Mouse (Mus musculus): Measurements from ENCODE around the gene Sh3pxd2a. TPM values are rescaled to one million over a fixed set of nuclear protein-coding genes. Genes with fewer than 3 reads are reported as not detected.

Gene Sh3pxd2a
- polyA plus RNA-seq, 1 experiment from 2014 or later = 1.8 TPM

DNA sequence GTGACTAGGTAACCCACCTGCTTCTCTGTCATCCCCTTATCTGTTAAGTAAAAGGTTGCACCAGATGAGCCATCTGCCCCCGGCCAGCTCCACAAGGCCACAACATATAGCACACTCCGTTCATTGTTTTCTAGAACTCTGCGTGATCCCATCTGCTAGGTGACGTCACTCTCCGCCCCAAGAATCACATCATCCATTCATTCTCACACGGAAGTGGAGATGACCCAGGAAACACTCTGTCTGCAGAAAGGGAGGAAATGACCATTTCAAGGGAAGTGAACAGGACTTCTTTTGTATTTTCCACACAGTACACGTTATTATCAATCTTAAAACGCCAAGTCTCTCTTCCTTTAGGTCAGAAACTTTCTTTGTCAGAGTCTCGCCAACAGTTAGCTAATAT, 2.8 kb downstream of the Sh3pxd2a start:
- 77% methylated on average over 9 of the region's 9 CpGs for WGBS
- Histone ChIP-seq H3K27ac (no peak overlapping the region), H3K4me3 (no peak overlapping the region), H3K27me3 (ENCODE audit: poor library complexity, severe bottlenecking) (peaks cover 29% of the 10 kb centered on the region), H3K4me1 (peaks cover 77% of the 10 kb centered on the region), H3K36me3 (replicated peaks) (peaks cover 11% of the 10 kb centered on the region), H3K9me3 (peaks cover 6% of the 10 kb centered on the region; the same call in 1 of the 2 replicates)
- no peak for DNase-seq (ENCODE audit: extremely low spot score, low spot score)

DNA sequence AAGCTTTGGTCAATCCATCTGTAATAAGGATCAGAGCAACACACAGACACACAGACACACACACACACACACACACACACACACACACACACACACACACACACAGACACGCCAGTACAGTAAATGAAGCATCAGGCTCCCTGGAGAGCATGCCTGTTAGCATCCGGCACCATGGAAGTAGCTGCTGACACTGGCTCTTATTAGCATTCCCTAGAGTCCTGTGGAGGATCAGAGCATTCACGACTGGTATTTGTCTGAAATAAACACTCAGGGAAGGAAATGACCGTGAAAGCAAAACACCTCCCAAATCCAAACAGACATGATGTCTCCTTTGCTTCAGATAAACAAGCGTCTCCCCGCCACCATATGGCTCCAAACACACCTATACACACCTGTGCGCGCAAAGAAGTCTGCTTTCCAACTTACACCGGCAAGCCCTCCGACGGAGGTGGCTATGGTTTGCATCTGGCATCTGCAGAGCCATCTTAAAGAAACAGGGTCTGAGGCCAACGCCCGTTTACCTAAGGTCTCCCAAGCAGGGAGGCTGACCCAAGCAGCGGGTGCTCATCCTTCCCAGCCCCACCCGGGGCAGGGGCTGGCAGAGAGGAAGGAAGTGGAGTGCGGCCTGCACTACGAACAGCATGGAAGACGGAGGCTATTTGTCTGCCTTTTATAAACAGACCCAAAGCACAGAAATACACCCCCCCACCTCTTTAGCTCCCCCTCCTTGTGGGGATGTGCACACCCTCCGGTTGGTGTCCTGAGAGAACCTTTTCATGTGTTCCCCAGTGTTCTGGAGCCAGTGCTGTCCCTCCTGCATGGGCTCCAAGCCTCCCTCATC, 3.9 kb downstream of the Sh3pxd2a start:
- Histone ChIP-seq H3K4me1 (peaks cover 84% of the 10 kb centered on the region), H3K36me3 (replicated peaks) (peaks cover 14% of the 10 kb centered on the region), H3K27ac (no peak overlapping the region), H3K4me3 (no peak overlapping the region), H3K27me3 (ENCODE audit: poor library complexity, severe bottlenecking) (peaks cover 24% of the 10 kb centered on the region), H3K9me3 (peaks cover 6% of the 10 kb centered on the region; the same call in 1 of the 2 replicates)
- no peak for DNase-seq (ENCODE audit: extremely low spot score, low spot score)
- 79% methylated on average over 19 of the region's 19 CpGs for WGBS

DNA sequence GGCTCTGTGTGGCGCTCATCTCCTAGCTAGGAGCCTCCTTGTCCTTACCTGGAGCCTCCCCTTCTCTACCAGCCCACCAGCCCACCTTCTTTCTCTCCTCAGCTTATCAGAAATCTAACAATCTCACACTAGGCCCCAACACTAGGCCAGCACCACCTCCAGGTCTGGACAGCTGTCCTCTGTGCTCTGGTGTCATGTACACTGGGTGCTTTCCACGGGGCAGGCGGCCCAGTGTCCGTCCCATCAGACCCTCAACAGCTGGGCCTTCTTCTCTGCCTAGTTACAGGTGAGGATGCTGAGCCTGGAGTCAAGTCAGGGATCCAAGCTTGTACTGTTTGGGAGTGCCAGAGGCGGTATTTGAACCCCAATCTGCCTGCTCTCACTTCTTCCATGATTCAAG, 5.0 kb downstream of the Sh3pxd2a start:
- Histone ChIP-seq H3K27ac (no peak overlapping the region), H3K4me3 (no peak overlapping the region), H3K9me3 (peaks cover 6% of the 10 kb centered on the region; the same call in 1 of the 2 replicates), H3K27me3 (ENCODE audit: poor library complexity, severe bottlenecking) (peaks cover 28% of the 10 kb centered on the region), H3K36me3 (replicated peaks) (peaks cover 14% of the 10 kb centered on the region), H3K4me1 (peaks cover 84% of the 10 kb centered on the region)
- no peak for DNase-seq (ENCODE audit: extremely low spot score, low spot score)
- 90% methylated on average over 5 of the region's 5 CpGs for WGBS

DNA sequence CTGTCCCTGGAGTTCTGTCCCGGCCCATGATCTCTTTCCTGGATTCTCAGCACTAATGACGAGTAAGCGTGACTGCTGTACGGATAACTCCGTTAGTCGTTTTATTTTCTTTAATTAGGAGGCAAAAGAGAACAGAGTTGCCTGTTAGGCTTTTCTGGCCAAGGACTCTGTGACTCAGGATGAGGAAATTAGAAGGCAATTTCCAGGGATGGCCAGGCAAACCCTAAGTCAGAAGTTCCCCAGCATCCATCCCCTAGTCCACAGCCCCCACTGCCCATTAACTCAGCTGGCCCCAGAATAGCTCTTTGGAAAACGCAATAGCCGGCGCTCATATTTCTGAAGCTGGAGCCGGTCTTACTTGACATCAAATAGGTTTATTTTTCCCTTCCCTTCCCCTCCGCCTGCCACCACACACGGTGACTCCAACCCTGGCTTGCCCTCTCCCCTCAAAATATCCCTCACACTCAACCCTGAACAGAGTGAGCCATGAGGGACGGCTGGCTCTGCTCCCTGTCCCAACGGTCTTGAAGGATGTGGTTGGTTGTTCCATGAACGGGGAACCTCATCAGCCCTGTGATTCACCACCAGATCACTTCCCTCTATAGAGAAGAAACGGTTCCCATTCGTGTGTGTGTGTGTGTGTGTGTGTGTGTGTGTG, 5.6 kb downstream of the Sh3pxd2a start:
- Histone ChIP-seq H3K27ac (peak overlapping the region; percentile 53; the same call in 1 of the 2 replicates), H3K36me3 (replicated peaks) (peaks cover 14% of the 10 kb centered on the region), H3K27me3 (ENCODE audit: poor library complexity, severe bottlenecking) (peaks cover 28% of the 10 kb centered on the region), H3K4me3 (no peak overlapping the region), H3K9me3 (peaks cover 6% of the 10 kb centered on the region; the same call in 1 of the 2 replicates), H3K4me1 (peaks cover 84% of the 10 kb centered on the region)
- no peak for DNase-seq (ENCODE audit: extremely low spot score, low spot score)
- 81% methylated on average over 17 of the region's 17 CpGs for WGBS

DNA sequence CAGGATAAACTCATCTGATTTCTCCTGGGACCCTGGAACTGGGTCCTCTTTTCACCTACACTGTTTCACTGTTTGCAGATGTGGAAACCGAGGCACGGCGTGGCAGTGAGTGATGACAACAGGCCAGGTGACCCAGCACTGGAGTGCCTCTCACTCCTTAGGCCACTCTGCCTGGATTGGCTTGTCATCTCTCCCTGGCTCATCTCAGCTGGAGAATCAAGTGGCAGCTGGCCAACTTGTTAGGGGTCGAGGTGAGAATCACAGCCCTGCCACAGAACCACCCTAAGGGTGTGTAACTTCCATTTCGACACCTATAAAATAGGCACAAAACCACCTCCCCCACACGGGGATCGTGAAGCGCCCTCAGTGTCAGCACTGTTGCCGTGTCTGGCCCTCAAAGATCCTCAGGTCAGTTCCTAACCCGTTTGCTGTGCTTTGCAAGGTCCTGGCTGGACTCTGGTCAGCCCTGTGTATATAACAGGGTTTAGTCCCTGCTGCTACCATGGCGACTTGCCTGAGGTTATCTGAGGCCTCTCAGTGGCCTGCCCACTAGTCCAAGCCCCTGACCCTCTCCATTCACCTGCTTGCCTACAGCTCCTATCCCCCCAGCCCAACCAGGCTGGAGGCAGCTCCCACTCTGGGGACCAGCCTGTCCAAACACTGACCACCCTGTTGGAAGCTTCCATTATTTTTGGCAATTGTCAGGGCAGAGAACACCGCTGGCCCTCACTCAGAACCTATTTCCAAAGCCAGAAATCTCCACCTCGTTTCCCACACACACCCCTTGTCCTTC, 6.3 kb downstream of the Sh3pxd2a start:
- 78% methylated on average over 13 of the region's 13 CpGs for WGBS
- DNase-seq (ENCODE audit: extremely low spot score, low spot score) = no peak
- H3K27me3 ChIP-seq (ENCODE audit: poor library complexity, severe bottlenecking) = peaks cover 28% of the 10 kb centered on the region
- H3K4me3 ChIP-seq = no peak overlapping the region
- peaks cover 81% of the 10 kb centered on the region for H3K4me1 ChIP-seq
- peaks cover 14% of the 10 kb centered on the region for H3K36me3 ChIP-seq (replicated peaks)
- H3K9me3 ChIP-seq = peaks cover 6% of the 10 kb centered on the region; the same call in 1 of the 2 replicates
- peak overlapping the region; percentile 53 for H3K27ac ChIP-seq

DNA sequence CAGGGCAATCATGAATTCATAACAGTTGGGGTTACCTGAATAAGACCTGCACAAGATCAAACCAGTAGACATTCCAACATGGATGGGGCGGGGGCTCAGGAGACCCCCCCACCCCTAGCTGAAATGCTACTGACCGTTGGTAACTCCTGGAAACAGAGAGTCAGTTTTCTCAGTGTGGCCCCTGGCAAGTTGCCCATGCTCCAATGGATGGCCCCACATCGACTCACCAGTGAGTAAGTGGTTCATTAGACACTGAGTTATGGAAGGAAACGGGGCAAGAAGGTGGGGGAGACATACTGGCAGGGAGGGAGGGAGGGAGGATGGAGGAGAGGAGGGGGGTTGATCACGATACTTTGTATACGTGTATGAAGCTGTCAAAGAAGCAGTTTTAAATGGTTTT, 8.2 kb downstream of the Sh3pxd2a start:
- H3K4me1 ChIP-seq = peaks cover 84% of the 10 kb centered on the region
- H3K36me3 ChIP-seq (replicated peaks) = 0 out of 2 replicates have a peak, but pooled peaks cover 3% of the 10 kb centered on the region
- 76% methylated on average over 6 of the region's 6 CpGs for WGBS
- H3K9me3 ChIP-seq = no peaks in the 10 kb centered on the region
- no peak overlapping the region for H3K4me3 ChIP-seq
- H3K27me3 ChIP-seq (ENCODE audit: poor library complexity, severe bottlenecking) = peaks cover 11% of the 10 kb centered on the region
- H3K27ac ChIP-seq = no peak overlapping the region
- DNase-seq (ENCODE audit: extremely low spot score, low spot score) = no peak

DNA sequence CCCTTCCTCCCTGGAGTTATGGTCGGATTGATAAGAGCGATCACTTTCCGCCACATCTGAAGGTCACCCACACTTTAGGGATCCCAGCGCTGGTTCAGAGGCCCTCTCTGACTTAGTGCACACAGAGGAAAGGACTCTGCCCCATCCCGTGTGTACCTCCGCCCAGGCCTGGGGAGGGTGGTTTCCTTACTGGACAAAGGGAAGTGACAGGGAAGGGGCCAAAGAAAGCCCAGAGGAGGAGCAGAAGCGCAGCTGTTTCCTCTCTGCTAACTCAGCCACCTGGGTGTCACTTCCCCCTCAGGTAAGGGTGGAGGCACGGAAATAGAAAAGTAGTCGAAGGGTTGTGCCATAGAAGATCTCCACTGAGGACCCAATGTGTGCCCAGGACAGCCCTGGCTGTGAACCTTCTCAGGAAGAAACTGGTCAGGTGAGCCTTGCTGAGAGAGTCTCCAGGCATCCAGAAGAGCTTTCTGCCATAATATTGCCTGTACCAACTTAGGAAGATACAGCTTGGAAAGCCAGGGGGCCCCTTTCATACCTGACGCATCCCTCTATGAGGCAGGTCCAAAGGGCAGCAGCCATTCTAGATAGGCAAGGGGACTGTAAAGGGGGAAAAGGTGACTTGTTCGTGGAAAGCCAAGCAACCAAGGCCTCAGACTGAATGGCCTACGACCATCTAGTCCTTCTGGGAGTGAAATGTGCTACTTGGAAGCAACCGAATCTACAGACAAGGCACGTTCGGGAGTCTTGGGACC, 9.0 kb downstream of the Sh3pxd2a start:
- peaks cover 85% of the 10 kb centered on the region for H3K4me1 ChIP-seq
- H3K27ac ChIP-seq = no peak overlapping the region
- no peak for DNase-seq (ENCODE audit: extremely low spot score, low spot score)
- 83% methylated on average over 15 of the region's 15 CpGs for WGBS
- no peaks in the 10 kb centered on the region for H3K9me3 ChIP-seq
- no peak overlapping the region for H3K4me3 ChIP-seq
- 0 out of 2 replicates have a peak, but pooled peaks cover 3% of the 10 kb centered on the region for H3K36me3 ChIP-seq (replicated peaks)
- H3K27me3 ChIP-seq (ENCODE audit: poor library complexity, severe bottlenecking) = peaks cover 11% of the 10 kb centered on the region

DNA sequence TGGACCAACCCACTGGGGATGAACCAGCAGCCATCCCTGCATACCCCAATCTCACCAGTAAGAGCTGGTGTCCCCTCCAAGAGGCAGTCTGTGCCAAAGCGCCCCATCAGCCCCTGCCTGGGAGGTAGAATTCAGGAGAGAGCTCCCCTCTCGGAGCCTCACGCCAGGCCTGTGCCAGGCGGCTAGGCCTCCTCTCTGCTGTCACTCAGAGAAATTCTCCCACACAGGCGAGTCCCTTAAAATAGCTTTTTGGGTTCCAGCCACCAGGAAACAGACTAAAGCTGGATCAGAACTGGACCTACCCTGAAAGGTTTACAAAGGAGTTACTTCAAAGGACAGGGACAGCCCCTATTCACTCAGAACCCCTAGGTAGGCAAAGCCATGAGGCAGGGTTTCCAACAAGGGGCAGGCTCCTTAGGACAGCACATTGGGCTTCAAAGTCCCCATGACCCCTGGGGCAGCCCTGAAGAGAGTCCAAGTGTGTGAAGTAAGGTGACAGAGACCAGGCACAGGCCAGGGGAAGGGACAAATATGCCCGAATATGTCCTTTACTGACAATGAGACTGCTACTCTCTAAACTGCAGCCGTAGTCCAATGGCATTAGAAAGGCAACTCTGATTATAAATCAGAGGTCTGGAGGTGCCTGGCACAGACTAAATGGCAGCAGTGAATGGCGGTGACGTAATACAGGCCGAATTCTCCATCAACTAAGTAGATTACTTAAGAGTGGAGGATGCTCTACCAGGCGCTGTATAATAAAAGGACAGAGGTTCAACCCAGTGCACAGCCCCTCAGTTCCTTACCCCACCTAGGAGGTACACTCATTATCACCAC, 9.8 kb downstream of the Sh3pxd2a start:
- Histone ChIP-seq H3K9me3 (no peaks in the 10 kb centered on the region), H3K4me3 (no peak overlapping the region), H3K4me1 (peaks cover 85% of the 10 kb centered on the region), H3K36me3 (replicated peaks) (0 out of 2 replicates have a peak, but pooled peaks cover 3% of the 10 kb centered on the region), H3K27me3 (ENCODE audit: poor library complexity, severe bottlenecking) (peaks cover 9% of the 10 kb centered on the region), H3K27ac (peak overlapping the region; percentile 45)
- 75% methylated on average over 11 of the region's 11 CpGs for WGBS
- no peak for DNase-seq (ENCODE audit: extremely low spot score, low spot score)

DNA sequence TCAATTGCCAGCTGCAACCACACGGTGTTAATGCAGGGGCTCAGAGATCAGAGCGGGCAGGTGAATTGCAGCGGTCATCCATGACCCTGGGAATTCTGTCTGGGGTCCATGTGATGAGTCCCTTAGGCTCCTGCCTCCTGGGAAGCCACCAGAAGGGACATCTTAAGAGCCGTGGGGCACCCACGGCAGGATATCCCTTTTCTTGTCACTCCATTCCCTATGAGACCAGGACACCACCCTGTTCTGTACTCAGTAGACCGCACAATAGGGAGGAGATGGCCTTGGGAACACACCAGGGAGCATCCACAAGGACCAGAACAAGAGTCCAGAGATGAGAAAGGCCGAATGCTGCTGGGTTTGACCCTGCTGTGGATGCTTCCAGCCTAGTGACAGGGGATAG, 10.8 kb downstream of the Sh3pxd2a start:
- Histone ChIP-seq H3K27me3 (ENCODE audit: poor library complexity, severe bottlenecking) (peaks cover 15% of the 10 kb centered on the region), H3K36me3 (replicated peaks) (0 out of 2 replicates have a peak, but pooled peaks cover 3% of the 10 kb centered on the region), H3K4me3 (no peak overlapping the region), H3K27ac (no peak overlapping the region), H3K4me1 (peaks cover 85% of the 10 kb centered on the region), H3K9me3 (no peaks in the 10 kb centered on the region)
- DNase-seq (ENCODE audit: extremely low spot score, low spot score) = no peak
- WGBS = 87% methylated on average over 7 of the region's 7 CpGs

DNA sequence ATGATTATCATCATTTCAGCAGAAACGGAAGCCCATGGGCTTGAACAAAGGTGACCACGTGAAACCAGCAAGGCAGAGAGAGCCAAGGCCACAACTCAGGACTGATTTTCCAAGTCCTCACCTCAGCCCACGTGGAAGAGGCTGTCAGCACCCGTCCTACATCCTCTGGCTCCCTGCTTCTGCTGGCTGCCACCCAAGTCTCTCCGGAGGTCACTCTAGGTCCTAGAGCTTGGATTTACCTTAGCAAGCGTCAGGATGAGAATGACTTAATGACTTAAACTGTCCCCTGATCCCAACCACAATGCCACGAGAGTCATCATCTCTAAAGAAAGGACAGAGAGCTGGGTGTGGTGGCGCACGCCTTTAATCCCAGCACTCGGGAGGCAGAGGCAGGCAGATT, 11.5 kb downstream of the Sh3pxd2a start:
- WGBS = 94% methylated on average over 10 of the region's 10 CpGs
- no peak overlapping the region for H3K27ac ChIP-seq
- no peaks in the 10 kb centered on the region for H3K9me3 ChIP-seq
- 0 out of 2 replicates have a peak, but pooled peaks cover 3% of the 10 kb centered on the region for H3K36me3 ChIP-seq (replicated peaks)
- DNase-seq (ENCODE audit: extremely low spot score, low spot score) = no peak
- H3K4me1 ChIP-seq = peaks cover 85% of the 10 kb centered on the region
- H3K27me3 ChIP-seq (ENCODE audit: poor library complexity, severe bottlenecking) = peaks cover 15% of the 10 kb centered on the region
- H3K4me3 ChIP-seq = no peak overlapping the region

DNA sequence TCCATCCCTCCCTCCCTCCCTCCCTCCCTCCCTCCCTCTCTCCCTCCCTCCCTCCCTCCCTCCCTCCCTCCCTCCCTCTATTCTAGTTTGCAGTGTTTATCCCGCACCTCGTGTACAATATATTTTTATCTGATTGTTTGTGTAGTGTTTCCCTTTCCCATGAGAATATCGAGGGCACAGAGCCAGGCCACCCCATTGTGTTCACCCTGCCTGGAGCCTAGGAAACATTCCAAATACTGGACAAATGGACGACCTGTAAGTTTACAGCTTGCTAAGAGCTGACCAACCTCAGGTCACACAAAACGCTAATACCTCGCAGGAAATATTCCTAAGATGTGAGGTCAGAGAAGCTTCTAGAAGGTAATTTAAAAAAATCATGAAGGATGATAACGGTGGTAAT, 12.0 kb downstream of the Sh3pxd2a start:
- 93% methylated on average over 7 of the region's 7 CpGs for WGBS
- Histone ChIP-seq H3K4me3 (no peak overlapping the region), H3K27me3 (ENCODE audit: poor library complexity, severe bottlenecking) (peaks cover 15% of the 10 kb centered on the region), H3K27ac (no peak overlapping the region), H3K9me3 (no peaks in the 10 kb centered on the region), H3K4me1 (peaks cover 85% of the 10 kb centered on the region), H3K36me3 (replicated peaks) (0 out of 2 replicates have a peak, but pooled peaks cover 3% of the 10 kb centered on the region)
- no peak for DNase-seq (ENCODE audit: extremely low spot score, low spot score)

Data from forebrain, embryonic 10.5 days (tissue).